Mouse (Mus musculus): Measurements from ENCODE around the gene Shb.
A peak's percentile ranks its signal among the peaks of the same experiment; 100 is the strongest.

- TF ChIP-seq CTCF (IDR thresholded peaks at IDR 0.05; ENCODE audit: insufficient read depth, low read depth, low read length) (0 out of 2 replicates have a peak, but pooled peaks have one; percentile 8), POLR2A (IDR thresholded peaks at IDR 0.05; ENCODE audit: insufficient read depth, low read depth, low read length) (no peak)
Measured at GRCm38 (mm10) chr4:45426724-45427457, 105.4 kb downstream of the Shb start.
